Mouse (Mus musculus) spleen, adult 2 months (tissue): Measurements from ENCODE around the gene Zfp777.

Experiments used
- CTCF ChIP-seq: fragments of 200-500 bp; IDR thresholded peaks from 2 replicates; pipeline ENCODE4 v1.5.1; 2011; ENCODE audit warnings: mild to moderate bottlenecking, inconsistent platforms; ENCODE audit not compliant: insufficient read depth, insufficient read length, insufficient replicate concordance; ENCODE audit errors: extremely low read depth
- POLR2A ChIP-seq: fragments of 200-500 bp; IDR thresholded peaks from 2 replicates; pipeline ENCODE4 v1.6.1; 2011; ENCODE audit warnings: low read depth, low read length, inconsistent platforms

DNA sequence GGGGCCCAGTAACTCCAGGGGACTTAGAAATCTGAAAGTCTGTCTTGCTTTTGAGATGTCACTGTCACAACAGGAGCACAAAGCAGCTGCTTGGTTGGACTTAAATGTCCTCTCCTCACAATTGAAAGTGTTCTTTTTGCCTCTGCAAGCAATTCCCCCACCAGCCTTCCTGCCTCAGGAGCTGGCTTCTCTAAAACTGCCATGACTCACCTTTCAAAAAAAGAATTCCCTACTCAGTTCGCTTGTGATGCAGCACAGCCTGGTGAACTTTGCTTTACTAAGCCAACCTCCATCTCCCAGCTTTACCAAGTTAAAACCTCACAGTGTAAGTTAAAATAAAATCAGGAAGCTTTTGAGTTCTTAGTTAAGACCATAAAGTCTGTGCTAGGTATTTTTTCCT, 27.0 kb downstream of the Zfp777 start:
- TF ChIP-seq CTCF (no peak), POLR2A (no peak)
